Mouse (Mus musculus) heart, embryonic 16.5 days (tissue): ENCODE measurements at regions not wholly inside any gene's neighbourhood (a gene's known extent, or its start where the extent isn't known, plus 50 kb on each side); places are given as distances from the start of the nearest gene placed in this dataset.

Experiments used
- ATAC-seq: fragments of 200-750 bp; cut with Nextera tagmentation; replicated peaks from 2 replicates; pipeline ENCODE4 v1.8.0; 2017; ENCODE audit warnings: moderate number of reproducible peaks; ENCODE audit not compliant: insufficient read depth, low FRiP score; ENCODE audit errors: extremely low read depth
- H3K27ac ChIP-seq: fragments of 300-500 bp; sonication (generic); 2 replicates; pipeline ENCODE4 v1.5.1; 2014; ENCODE audit warnings: mild to moderate bottlenecking, low read length, control low read depth, moderate library complexity
- H3K27me3 ChIP-seq: fragments of 300-500 bp; sonication (generic); 2 replicates; pipeline ENCODE4 v1.6.1; 2014; ENCODE audit warnings: low read length, mixed read lengths; ENCODE audit not compliant: control insufficient read depth, insufficient read depth
- H3K36me3 ChIP-seq: fragments of 300-500 bp; sonication (generic); 2 replicates; pipeline ENCODE4 v1.6.1; 2014; ENCODE audit not compliant: control insufficient read depth, insufficient read depth
- H3K4me1 ChIP-seq: fragments of 300-500 bp; sonication (generic); 2 replicates; pipeline ENCODE4 v1.6.1; 2014; ENCODE audit warnings: low read length, mixed read lengths; ENCODE audit not compliant: control insufficient read depth, insufficient read depth
- H3K4me2 ChIP-seq: fragments of 300-500 bp; sonication (generic); 2 replicates; pipeline ENCODE4 v1.6.1; 2014; ENCODE audit warnings: low read depth, mild to moderate bottlenecking, control low read depth, low read length
- H3K4me3 ChIP-seq: fragments of 300-500 bp; sonication (generic); 2 replicates; pipeline ENCODE4 v1.5.1; 2014; ENCODE audit warnings: mild to moderate bottlenecking, control low read depth, low read length
- H3K9ac ChIP-seq: fragments of 300-500 bp; sonication (generic); 2 replicates; pipeline ENCODE4 v1.6.1; 2014; ENCODE audit warnings: low read length, control low read depth
- H3K9me3 ChIP-seq: fragments of 300-500 bp; sonication (generic); replicated peaks from 2 replicates; pipeline ENCODE4 v1.6.1; 2016; ENCODE audit warnings: low read length; ENCODE audit not compliant: control insufficient read depth
- WGBS: fragments of 180-500 bp; shearing (Covaris S2); extraction: QIAGEN DNeasy Blood & Tissue Kit; methylation state at CpG from one replicate; pipeline ENCODE4 v1.1.7; 2014; 5-methylcytosine and 5-hydroxymethylcytosine counted together

DNA sequence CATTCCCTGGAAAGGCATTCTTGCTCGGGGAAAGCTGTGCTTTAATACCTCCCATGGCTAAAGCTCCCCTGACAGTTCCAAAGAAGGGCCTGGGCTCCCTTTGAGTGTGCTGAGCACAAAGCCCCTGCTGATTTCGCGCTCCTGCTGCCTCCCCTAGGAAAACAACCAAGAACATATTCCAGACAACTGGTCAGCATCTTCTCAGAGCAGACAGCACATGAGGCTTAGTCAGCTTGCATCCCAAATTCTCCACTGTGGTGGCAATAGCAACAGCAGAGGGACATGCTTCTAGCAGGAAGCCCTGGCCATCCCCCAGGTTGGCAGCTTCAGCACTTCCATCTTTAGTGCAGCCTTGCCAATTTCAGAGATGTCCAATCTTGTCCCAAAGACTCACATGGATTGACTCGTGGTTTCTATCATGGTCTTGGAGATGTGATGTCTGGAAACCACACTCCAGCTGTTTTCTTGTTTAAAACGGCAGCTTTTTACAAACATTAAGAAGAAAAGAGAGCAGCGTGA, 163.8 kb downstream of the Snx19 start:
- H3K4me1 ChIP-seq: no peaks in the 10 kb centered on the region
- no peak overlapping the region for H3K4me2 ChIP-seq
- H3K9me3 ChIP-seq: no peaks in the 10 kb centered on the region
- no peak overlapping the region for H3K27ac ChIP-seq
- H3K4me3 ChIP-seq: no peak overlapping the region
- H3K27me3 ChIP-seq: no peaks in the 10 kb centered on the region
- ATAC-seq: no peak
- 59% methylated on average over 6 of the region's 6 CpGs for WGBS
- H3K36me3 ChIP-seq: no peaks in the 10 kb centered on the region
- no peak overlapping the region for H3K9ac ChIP-seq

DNA sequence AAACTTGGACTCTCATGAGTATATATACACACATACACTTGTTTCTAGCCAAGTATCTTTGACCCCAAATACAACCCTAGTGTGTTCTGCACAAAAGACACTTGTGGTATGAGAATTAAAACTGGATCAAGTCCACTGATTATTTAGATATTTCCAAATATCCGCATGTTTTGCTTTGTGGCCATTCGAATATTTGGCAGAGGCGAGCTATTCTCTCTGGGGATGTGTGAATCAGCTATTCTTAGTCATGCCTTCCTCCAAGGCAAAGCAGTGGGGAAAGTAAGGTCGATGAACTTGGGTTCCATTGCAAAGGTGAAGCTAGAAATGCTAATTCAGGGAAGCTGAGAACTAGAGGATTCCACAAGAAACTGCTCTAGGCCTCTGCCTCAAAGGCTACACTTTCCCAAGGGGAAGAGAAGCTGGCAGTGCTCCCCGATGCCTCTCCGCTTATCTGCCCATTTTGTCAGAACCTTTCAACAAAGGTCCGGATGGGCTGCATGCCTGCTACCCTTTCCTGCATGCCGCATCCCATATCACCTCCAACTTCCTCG, 154.4 kb downstream of the Snx19 start:
- H3K9ac ChIP-seq: no peak overlapping the region
- no peak overlapping the region for H3K4me2 ChIP-seq
- ATAC-seq: no peak
- H3K4me1 ChIP-seq: peaks cover 6% of the 10 kb centered on the region; the same call in 1 of the 2 replicates
- H3K27me3 ChIP-seq: no peaks in the 10 kb centered on the region
- no peak overlapping the region for H3K27ac ChIP-seq
- no peaks in the 10 kb centered on the region for H3K36me3 ChIP-seq
- WGBS: 62% methylated on average over 9 of the region's 9 CpGs
- no peak overlapping the region for H3K4me3 ChIP-seq
- no peaks in the 10 kb centered on the region for H3K9me3 ChIP-seq

DNA sequence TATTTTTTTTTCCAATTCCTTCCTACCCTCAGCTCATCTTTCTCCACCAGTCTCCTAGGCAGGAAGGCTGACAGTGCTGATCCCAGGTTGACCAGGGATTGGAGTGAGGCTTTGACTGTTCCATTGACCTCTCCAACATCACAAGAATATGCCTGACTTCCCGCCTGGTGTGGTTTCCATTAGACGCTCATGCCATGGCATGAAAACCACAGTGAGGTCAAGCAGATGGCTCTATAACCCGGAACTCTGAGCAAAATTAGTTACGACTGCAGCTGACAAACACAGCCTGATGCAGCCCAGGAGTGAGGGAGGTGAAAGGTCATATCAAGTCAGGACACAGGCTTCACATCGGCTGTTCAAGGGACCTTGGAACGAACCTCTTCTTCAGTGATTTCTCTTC, 153.6 kb downstream of the Snx19 start:
- no peak overlapping the region for H3K4me2 ChIP-seq
- no peaks in the 10 kb centered on the region for H3K9me3 ChIP-seq
- no peak for ATAC-seq
- H3K27me3 ChIP-seq: no peaks in the 10 kb centered on the region
- H3K4me3 ChIP-seq: no peak overlapping the region
- no peak overlapping the region for H3K9ac ChIP-seq
- 73% methylated on average over 6 of the region's 6 CpGs for WGBS
- peaks cover 6% of the 10 kb centered on the region; the same call in 1 of the 2 replicates for H3K4me1 ChIP-seq
- no peaks in the 10 kb centered on the region for H3K36me3 ChIP-seq
- H3K27ac ChIP-seq: no peak overlapping the region

DNA sequence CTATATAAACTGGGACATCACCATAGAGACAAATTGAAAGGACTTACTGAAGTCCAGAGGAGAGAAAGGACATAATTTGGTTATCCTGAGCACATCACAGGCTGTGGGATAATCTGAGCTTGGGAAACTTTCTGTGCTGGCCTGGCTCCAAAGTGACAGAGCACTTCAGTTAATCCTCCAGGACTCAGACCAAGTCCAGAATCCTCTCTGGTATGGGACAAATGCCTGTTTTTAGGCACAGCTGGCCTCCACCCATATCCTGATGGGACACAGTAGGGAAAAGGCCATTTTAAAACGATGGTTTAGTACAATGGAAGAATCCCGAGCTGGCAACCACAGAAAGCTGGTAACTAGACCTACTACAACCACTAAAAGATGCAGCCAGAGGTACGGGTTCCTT, 151.3 kb downstream of the Snx19 start:
- H3K27me3 ChIP-seq: no peaks in the 10 kb centered on the region
- H3K4me3 ChIP-seq: no peak overlapping the region
- H3K27ac ChIP-seq: no peak overlapping the region
- WGBS: 67% methylated on average over 3 of the region's 3 CpGs
- H3K4me1 ChIP-seq: peaks cover 10% of the 10 kb centered on the region
- no peak for ATAC-seq
- H3K9me3 ChIP-seq: no peaks in the 10 kb centered on the region
- H3K4me2 ChIP-seq: no peak overlapping the region
- H3K9ac ChIP-seq: no peak overlapping the region
- H3K36me3 ChIP-seq: no peaks in the 10 kb centered on the region

DNA sequence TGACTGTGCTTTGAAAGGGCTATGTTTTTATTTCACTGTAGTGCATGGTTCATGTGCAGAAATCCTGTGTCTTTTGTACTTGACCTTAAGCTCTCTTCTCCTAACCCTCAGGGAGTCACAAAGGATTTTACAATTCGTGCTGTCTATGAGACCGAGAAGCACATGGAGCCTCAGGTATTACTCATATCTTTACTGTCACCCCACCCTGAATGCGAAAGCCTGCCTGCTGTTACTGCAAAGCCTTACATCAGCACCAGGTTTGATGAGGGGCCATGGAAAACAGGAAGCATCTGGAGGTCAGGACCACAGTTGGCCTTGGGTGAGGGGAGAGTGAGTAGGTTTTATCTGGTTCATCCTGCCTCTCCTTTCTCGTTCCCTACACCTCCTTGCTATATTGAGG, 150.3 kb downstream of the Snx19 start:
- 58% methylated on average over 4 of the region's 4 CpGs for WGBS
- H3K4me1 ChIP-seq: peaks cover 12% of the 10 kb centered on the region
- no peak overlapping the region for H3K4me3 ChIP-seq
- no peak overlapping the region for H3K4me2 ChIP-seq
- no peaks in the 10 kb centered on the region for H3K9me3 ChIP-seq
- H3K27me3 ChIP-seq: no peaks in the 10 kb centered on the region
- peak overlapping the region; percentile 25; the same call in 1 of the 2 replicates for H3K27ac ChIP-seq
- no peaks in the 10 kb centered on the region for H3K36me3 ChIP-seq
- no peak overlapping the region for H3K9ac ChIP-seq
- ATAC-seq: no peak

DNA sequence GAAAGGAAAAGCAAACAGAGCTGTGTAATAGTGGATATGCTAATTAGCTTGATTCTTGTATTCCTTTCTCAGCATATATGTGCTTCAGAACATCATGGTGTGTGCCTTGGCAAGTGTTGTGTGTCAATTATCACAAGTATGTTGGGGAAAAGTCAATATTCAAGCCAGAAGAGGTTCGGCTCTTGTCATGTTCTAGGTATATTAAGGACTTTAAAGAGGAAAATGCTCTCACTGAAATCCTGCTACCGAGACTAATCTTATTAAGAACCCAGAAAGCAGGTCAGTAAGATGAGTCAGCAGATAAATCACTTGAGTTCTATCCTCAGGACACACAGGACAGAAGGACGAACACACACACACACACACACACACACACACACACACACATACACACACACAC, 148.6 kb downstream of the Snx19 start:
- Histone ChIP-seq H3K27ac (no peak overlapping the region), H3K36me3 (no peaks in the 10 kb centered on the region), H3K4me3 (no peak overlapping the region), H3K9ac (no peak overlapping the region), H3K4me1 (peaks cover 18% of the 10 kb centered on the region), H3K27me3 (no peaks in the 10 kb centered on the region), H3K9me3 (no peaks in the 10 kb centered on the region), H3K4me2 (no peak overlapping the region)
- no peak for ATAC-seq
- 80% methylated on average over 3 of the region's 3 CpGs for WGBS

DNA sequence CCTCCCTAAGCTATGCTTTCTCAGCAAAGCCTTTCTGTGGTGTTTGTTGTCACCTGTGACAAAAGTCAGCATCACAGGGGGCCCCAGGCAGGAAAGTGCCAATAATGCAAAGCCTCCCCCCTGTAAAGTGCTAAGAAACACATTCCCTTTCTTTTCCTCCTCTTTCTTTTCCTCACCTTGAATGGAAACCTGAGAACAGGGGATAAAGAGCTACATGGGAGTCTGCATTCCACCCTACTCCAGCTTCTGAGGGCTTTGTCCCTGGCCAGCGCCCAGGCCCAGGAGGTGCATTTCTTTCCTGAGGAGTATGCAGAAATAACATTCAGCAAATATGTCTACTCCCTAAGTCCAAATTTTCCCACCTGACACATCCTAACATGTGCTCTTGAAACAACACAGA, 146.4 kb downstream of the Snx19 start:
- ATAC-seq: no peak
- WGBS: 45% methylated on average over 1 of the region's 1 CpGs
- H3K27ac ChIP-seq: no peak overlapping the region
- no peak overlapping the region for H3K4me3 ChIP-seq
- H3K9ac ChIP-seq: no peak overlapping the region
- no peaks in the 10 kb centered on the region for H3K36me3 ChIP-seq
- no peaks in the 10 kb centered on the region for H3K27me3 ChIP-seq
- H3K4me2 ChIP-seq: no peak overlapping the region
- H3K4me1 ChIP-seq: peaks cover 18% of the 10 kb centered on the region
- no peaks in the 10 kb centered on the region for H3K9me3 ChIP-seq

DNA sequence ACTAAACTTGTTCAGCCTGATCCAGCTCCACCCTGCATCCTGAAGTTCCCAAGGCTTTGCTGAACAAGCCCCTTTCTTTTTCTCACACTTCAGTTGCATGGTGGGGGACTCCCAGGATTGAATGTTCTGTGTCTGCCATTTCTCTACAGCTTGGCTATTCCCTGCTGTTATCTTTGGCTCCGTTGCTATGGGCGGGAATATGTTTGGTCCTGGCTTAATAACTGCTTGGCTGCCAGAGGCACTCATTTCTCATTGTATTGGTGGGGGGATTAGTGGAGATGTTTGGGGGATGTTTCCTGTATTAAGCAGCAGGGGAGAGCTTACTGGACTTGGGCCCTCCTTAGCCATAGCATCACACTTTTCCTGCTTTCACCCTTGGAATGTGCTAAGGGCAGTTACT, 144.1 kb downstream of the Snx19 start:
- H3K9me3 ChIP-seq: peaks cover 5% of the 10 kb centered on the region; the same call in 1 of the 2 replicates
- no peak overlapping the region for H3K27ac ChIP-seq
- peak; percentile 45; the same call in 1 of the 2 replicates for ATAC-seq
- H3K27me3 ChIP-seq: no peaks in the 10 kb centered on the region
- WGBS: 10% methylated on average over 2 of the region's 2 CpGs
- H3K4me2 ChIP-seq: no peak overlapping the region
- H3K4me1 ChIP-seq: peaks cover 11% of the 10 kb centered on the region
- H3K4me3 ChIP-seq: no peak overlapping the region
- H3K9ac ChIP-seq: no peak overlapping the region
- no peaks in the 10 kb centered on the region for H3K36me3 ChIP-seq

DNA sequence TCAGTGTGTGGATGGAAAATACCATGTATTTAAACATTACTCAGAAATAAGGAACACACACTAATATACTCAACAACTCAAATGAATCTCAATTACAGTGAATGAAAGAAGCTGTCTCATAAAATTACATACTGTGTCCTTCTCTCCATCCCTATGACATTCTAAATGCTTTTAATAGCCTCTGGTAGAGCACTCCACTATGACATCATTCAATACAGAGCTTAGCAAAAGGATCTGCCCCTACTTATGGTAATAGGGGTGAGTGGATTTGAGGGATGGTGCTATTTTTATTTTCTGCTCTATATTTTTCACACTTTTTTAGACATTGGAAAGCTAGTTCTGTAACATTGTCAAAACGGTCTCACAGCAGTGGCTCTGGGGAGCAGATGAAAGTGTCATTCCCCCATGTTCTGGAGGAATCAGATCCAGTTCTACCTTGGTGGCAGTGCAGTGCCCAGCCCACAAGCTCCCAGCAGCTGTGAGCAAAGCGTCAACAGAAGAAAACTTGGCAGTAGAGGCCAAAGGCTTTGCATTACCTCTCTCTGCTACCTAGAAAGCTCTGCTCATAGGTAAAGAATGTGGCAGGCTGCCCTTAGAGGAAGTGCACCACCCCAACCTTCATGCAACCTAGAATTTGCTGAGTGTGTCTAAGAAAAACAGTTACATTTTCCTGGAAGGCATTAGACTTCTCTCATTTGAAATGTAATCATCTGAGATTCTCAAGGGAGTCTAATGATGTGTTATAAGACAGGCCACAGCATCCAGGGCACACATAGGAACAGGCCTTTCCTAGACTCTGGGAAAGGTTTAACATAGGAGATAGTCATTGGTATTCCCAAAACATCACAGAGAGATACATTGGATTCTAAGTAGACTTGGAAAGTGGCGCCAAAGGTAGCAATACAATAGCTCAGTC, 138.1 kb downstream of the Snx19 start:
- H3K4me1 ChIP-seq: 0 out of 2 replicates have a peak, but pooled peaks cover 4% of the 10 kb centered on the region
- H3K36me3 ChIP-seq: no peaks in the 10 kb centered on the region
- 56% methylated on average over 3 of the region's 3 CpGs for WGBS
- H3K4me3 ChIP-seq: no peak overlapping the region
- H3K9me3 ChIP-seq: peaks cover 5% of the 10 kb centered on the region; the same call in 1 of the 2 replicates
- no peak overlapping the region for H3K27ac ChIP-seq
- H3K27me3 ChIP-seq: no peaks in the 10 kb centered on the region
- ATAC-seq: no peak
- no peak overlapping the region for H3K4me2 ChIP-seq
- no peak overlapping the region for H3K9ac ChIP-seq
